Mouse (Mus musculus): ENCODE results near the gene Abca6. TPM values are rescaled to one million over a fixed set of nuclear protein-coding genes. Genes with fewer than 3 reads are reported as not detected.

Gene Abca6
- total RNA-seq, 4 experiments from 2014 or later: 1.7 to 1.9 (median 1.8) TPM

- DNase-seq (ENCODE audit: low spot score in 2 of 2): no peak
Observed at GRCm38 (mm10) chr11:110196561-110197306, 54.8 kb downstream of the Abca6 start.

- peak in 1 of 2 experiments; percentile 46 for DNase-seq (ENCODE audit: low spot score in 2 of 2)
Observed at GRCm38 (mm10) chr11:110195310-110195709, 56.3 kb downstream of the Abca6 start.

- no peak for DNase-seq (ENCODE audit: low spot score in 2 of 2)
Observed at GRCm38 (mm10) chr11:110171212-110171611, 80.4 kb downstream of the Abca6 start.

- DNase-seq (ENCODE audit: low spot score in 2 of 2): peak in 1 of 2 experiments; percentile 11
Observed at GRCm38 (mm10) chr11:110167459-110168251, 83.9 kb downstream of the Abca6 start, which contains the start of gene Abca9. Gene Abca9 (minus strand): TSS chr11:110168196.

- DNase-seq (ENCODE audit: low spot score in 2 of 2): no peak
Observed at GRCm38 (mm10) chr11:110165822-110166221, 85.8 kb downstream of the Abca6 start.

- no peak for DNase-seq (ENCODE audit: low spot score in 2 of 2)
Observed at GRCm38 (mm10) chr11:110165409-110165808, 86.2 kb downstream of the Abca6 start.

GRCm38 (mm10) chr11:110157059-110157458, 94.5 kb downstream of the Abca6 start:
- DNase-seq (ENCODE audit: low spot score in 2 of 2): no peak

- peak in 1 of 2 experiments; percentile 31 for DNase-seq (ENCODE audit: low spot score in 2 of 2)
Observed at GRCm38 (mm10) chr11:110155985-110156384, 95.6 kb downstream of the Abca6 start.

- DNase-seq (ENCODE audit: low spot score in 2 of 2): no peak
Observed at GRCm38 (mm10) chr11:110147640-110148039, 103.9 kb downstream of the Abca6 start.

- peak in 1 of 2 experiments; percentile 10 for DNase-seq (ENCODE audit: low spot score in 2 of 2)
Observed at GRCm38 (mm10) chr11:110145421-110145820, 106.2 kb downstream of the Abca6 start.

- DNase-seq (ENCODE audit: low spot score in 2 of 2): no peak
Observed at GRCm38 (mm10) chr11:110130760-110131159, 120.8 kb downstream of the Abca6 start.

Other genes with a start within 250 kb of the Abca6 start
- 1 to 10 TPM; 4.6 to 7.7 (median 5.7) TPM for gene Abca8a, start 155.8 kb downstream of the Abca6 start, total RNA-seq (2022)
- 10 to 100 TPM in 1 of 4 experiments, 1 to 10 TPM in 3; 6.8 to 10.4 (median 8.3) TPM for gene Abca9, start 83.6 kb downstream of the Abca6 start, total RNA-seq (2022)
- 10 to 100 TPM; 41.3 to 50.1 (median 43.2) TPM for gene Abca5, start 85.9 kb upstream of the Abca6 start, total RNA-seq (2022)
- 10 to 100 TPM; 21.9 to 23.5 (median 22.6) TPM for gene Map2k6, start 147.3 kb upstream of the Abca6 start, total RNA-seq (2022)